In genomic region chr10:115011911-115012310, GRCm38 (mm10) we compare ENCODE assay signal across 21 mouse cellular contexts.
DNase-seq lines count a peak whose midpoint lies in the region; ATAC-seq and TF ChIP-seq lines count a peak whose summit lies in the region.
"Had no signal": no experiment of that assay in that cellular context is flagged by ENCODE, and none has a peak within 500 bp of the region (broad histone marks: within the 10 kb centered on the region; RNA-seq: fewer than 3 reads in every experiment).

No protein-coding gene starts in this region.

- no peak overlapping the region for H3K9ac ChIP-seq in forebrain, embryonic 16.5 days (replicated peaks; ENCODE audit: low read depth, low read length)
- no peak overlapping the region for H3K9ac ChIP-seq in forebrain, embryonic 14.5 days (ENCODE audit: low read length)
- no peak overlapping the region for H3K9ac ChIP-seq in midbrain, embryonic 14.5 days (replicated peaks; ENCODE audit: low read length)
- H3K9ac ChIP-seq in midbrain, embryonic 11.5 days (ENCODE audit: low read length): no peak overlapping the region
- H3K9ac ChIP-seq: embryonic facial prominence, embryonic 12.5 days; forebrain, embryonic 15.5 days had no signal

- ATAC-seq in forebrain, embryonic 16.5 days: no peak; the same call in 1 of the 2 replicates
- no peak for ATAC-seq in forebrain, embryonic 14.5 days
- no peak for ATAC-seq in midbrain, embryonic 14.5 days (ENCODE audit: low FRiP score, low TSS enrichment)
- ATAC-seq in midbrain, embryonic 11.5 days (ENCODE audit: low FRiP score): no peak
- ATAC-seq: activated CD4-positive, CD25-positive, alpha-beta regulatory T cell, adult 4 months; CD4-positive, CD25-positive, alpha-beta regulatory T cell, adult 4 months; Patski had no signal

- H3K4me2 ChIP-seq in forebrain, embryonic 16.5 days (ENCODE audit: low read length): no peak overlapping the region
- no peak overlapping the region for H3K4me2 ChIP-seq in forebrain, embryonic 14.5 days (ENCODE audit: low read length)
- H3K4me2 ChIP-seq in midbrain, embryonic 14.5 days (ENCODE audit: low read length): no peak overlapping the region
- H3K4me2 ChIP-seq in midbrain, embryonic 11.5 days: no peak overlapping the region
- H3K4me2 ChIP-seq: embryonic facial prominence, embryonic 12.5 days; forebrain, embryonic 15.5 days had no signal

- H3K36me3 ChIP-seq in forebrain, embryonic 16.5 days (ENCODE audit: control insufficient read depth, insufficient read depth): no peaks in the 10 kb centered on the region
- H3K36me3 ChIP-seq in forebrain, embryonic 14.5 days (ENCODE audit: control insufficient read depth, insufficient read depth, low read length): no peaks in the 10 kb centered on the region
- no peaks in the 10 kb centered on the region for H3K36me3 ChIP-seq in midbrain, embryonic 14.5 days (ENCODE audit: control insufficient read depth, insufficient read depth, low read length)
- no peaks in the 10 kb centered on the region for H3K36me3 ChIP-seq in midbrain, embryonic 11.5 days (ENCODE audit: control insufficient read depth, insufficient read depth, low read length)
- H3K36me3 ChIP-seq: embryonic facial prominence, embryonic 10.5 days; embryonic facial prominence, embryonic 12.5 days; forebrain, embryonic 15.5 days; G1E had no signal

- TF ChIP-seq POLR2A in cerebellum, adult 2 months (IDR thresholded peaks at IDR 0.05; ENCODE audit: borderline replicate concordance, insufficient read depth, low read length): no peak

- no peak for TF ChIP-seq CTCF in cerebellum, adult 2 months (IDR thresholded peaks at IDR 0.05; ENCODE audit: borderline replicate concordance, insufficient read depth, low read depth, low read length)

- peaks cover 26% of the 10 kb centered on the region for H3K4me1 ChIP-seq in cerebellum, adult 2 months (ENCODE audit: control insufficient read depth, insufficient read depth, low read length)
- peaks cover 17% of the 10 kb centered on the region for H3K4me1 ChIP-seq in forebrain, embryonic 16.5 days (replicated peaks; ENCODE audit: control insufficient read depth, insufficient read depth, low read length)
- H3K4me1 ChIP-seq in forebrain, embryonic 14.5 days (ENCODE audit: control insufficient read depth, insufficient read depth, low read length): peaks cover 12% of the 10 kb centered on the region; the same call in 1 of the 2 replicates
- H3K4me1 ChIP-seq in midbrain, embryonic 14.5 days (ENCODE audit: control insufficient read depth, insufficient read depth, low read length): peaks cover 15% of the 10 kb centered on the region
- H3K4me1 ChIP-seq in midbrain, embryonic 11.5 days (ENCODE audit: control insufficient read depth, insufficient read depth, low read length): peaks cover 3% of the 10 kb centered on the region; the same call in 1 of the 2 replicates

- peak overlapping the region; percentile 94; the same call in 1 of the 2 replicates for H3K27ac ChIP-seq in cerebellum, adult 2 months (ENCODE audit: insufficient read depth, low read length)
- H3K27ac ChIP-seq in forebrain, embryonic 16.5 days (ENCODE audit: low read length): peak overlapping the region; percentile 23; the same call in 1 of the 2 replicates
- no peak overlapping the region for H3K27ac ChIP-seq in forebrain, embryonic 14.5 days (ENCODE audit: low read depth, low read length)
- H3K27ac ChIP-seq in midbrain, embryonic 14.5 days (replicated peaks; ENCODE audit: low read depth, low read length): peak overlapping the region; percentile 45; the same call in 1 of the 2 replicates
- H3K27ac ChIP-seq in midbrain, embryonic 11.5 days (ENCODE audit: low read depth, low read length): no peak overlapping the region
- H3K27ac ChIP-seq: embryonic facial prominence, embryonic 10.5 days; embryonic facial prominence, embryonic 12.5 days had no signal

- 46% methylated on average over 3 of the region's 3 CpGs for WGBS in cerebellum, adult 2 months
- 66% methylated on average over 3 of the region's 3 CpGs for WGBS in forebrain, embryonic 16.5 days
- 85% methylated on average over 3 of the region's 3 CpGs for WGBS in forebrain, embryonic 14.5 days
- 76% methylated on average over 3 of the region's 3 CpGs for WGBS in midbrain, embryonic 14.5 days
- 85% methylated on average over 3 of the region's 3 CpGs for whole genome bisulfite sequencing in midbrain, embryonic 11.5 days

- H3K27me3 ChIP-seq in cerebellum, adult 2 months (ENCODE audit: control insufficient read depth, insufficient read depth, low read length): no peaks in the 10 kb centered on the region
- no peaks in the 10 kb centered on the region for H3K27me3 ChIP-seq in forebrain, embryonic 16.5 days (replicated peaks; ENCODE audit: control insufficient read depth, insufficient read depth, low read length)
- no peaks in the 10 kb centered on the region for H3K27me3 ChIP-seq in forebrain, embryonic 14.5 days (replicated peaks; ENCODE audit: control insufficient read depth, insufficient read depth, low read length)
- no peaks in the 10 kb centered on the region for H3K27me3 ChIP-seq in midbrain, embryonic 14.5 days (ENCODE audit: control insufficient read depth, insufficient read depth, low read length)
- H3K27me3 ChIP-seq in midbrain, embryonic 11.5 days (ENCODE audit: control insufficient read depth, insufficient read depth, low read length): no peaks in the 10 kb centered on the region
- H3K27me3 ChIP-seq: CH12.LX; embryonic facial prominence, embryonic 12.5 days; forebrain, embryonic 15.5 days had no signal

- intact Hi-C loops in left cerebral cortex, postnatal 4 days (cut with DNase I): no loop called here

- no peaks in the 10 kb centered on the region for H3K9me3 ChIP-seq in forebrain, embryonic 16.5 days (ENCODE audit: control insufficient read depth, low read length)
- H3K9me3 ChIP-seq in forebrain, embryonic 14.5 days (replicated peaks; ENCODE audit: control insufficient read depth, low read length): no peaks in the 10 kb centered on the region
- H3K9me3 ChIP-seq in midbrain, embryonic 14.5 days (ENCODE audit: control insufficient read depth, low read length): no peaks in the 10 kb centered on the region
- no peaks in the 10 kb centered on the region for H3K9me3 ChIP-seq in midbrain, embryonic 11.5 days (ENCODE audit: control insufficient read depth, low read length)
- H3K9me3 ChIP-seq: embryonic facial prominence, embryonic 10.5 days; embryonic facial prominence, embryonic 12.5 days; forebrain, embryonic 15.5 days had no signal

- DNase-seq in cerebellum, adult 2 months: no peak
- DNase-seq in cerebellum, adult 18-20 months: no peak
- no peak for DNase-seq in forebrain, embryonic 14.5 days (ENCODE audit: low spot score)
- DNase-seq in left cerebral cortex, postnatal 4 days: peak; percentile 31
- DNase-seq in left cerebral cortex, adult 9 months (ENCODE audit: low spot score in 2 of 2): no peak
- no peak for DNase-seq in midbrain, embryonic 14.5 days
- DNase-seq in midbrain, embryonic 11.5 days (ENCODE audit: low spot score, missing footprints): no peak
- DNase-seq: adrenal gland, adult 8-10 months; adrenal gland, postnatal 14 days; adrenal gland, postnatal 36 days; B cell, adult 2 months; cerebellum, postnatal 25 days had no signal

- H3K4me3 ChIP-seq in cerebellum, adult 2 months (replicated peaks; ENCODE audit: insufficient read depth, low read depth, low read length): no peak overlapping the region
- no peak overlapping the region for H3K4me3 ChIP-seq in forebrain, embryonic 16.5 days (replicated peaks; ENCODE audit: low read length)
- H3K4me3 ChIP-seq in forebrain, embryonic 14.5 days (ENCODE audit: low read depth, low read length): no peak overlapping the region
- H3K4me3 ChIP-seq in midbrain, embryonic 14.5 days (replicated peaks; ENCODE audit: low read depth, low read length): no peak overlapping the region
- H3K4me3 ChIP-seq in midbrain, embryonic 11.5 days (ENCODE audit: low read depth, low read length): no peak overlapping the region
- H3K4me3 ChIP-seq: embryonic facial prominence, embryonic 10.5 days; embryonic facial prominence, embryonic 12.5 days; forebrain, embryonic 15.5 days had no signal

Comparison
In these comparisons a context has a peak if more than half of its experiments do, and no peak if none do; other contexts are left out.
1. H3K27ac ChIP-seq: peak in cerebellum, adult 2 months (single experiment), forebrain, embryonic 16.5 days (single experiment) and midbrain, embryonic 14.5 days (single experiment); none in forebrain, embryonic 14.5 days (single experiment) and midbrain, embryonic 11.5 days (single experiment).